Mouse (Mus musculus) limb, embryonic 15.5 days (tissue): ENCODE measurements at regions not wholly inside any gene's neighbourhood (a gene's known extent, or its start where the extent isn't known, plus 50 kb on each side); places are given as distances from the start of the nearest gene placed in this dataset.

Experiments
- ATAC-seq: fragments of 200-750 bp; cut with Nextera tagmentation; 2 replicates; pipeline ENCODE4 v1.8.0; 2017; ENCODE audit warnings: low read depth, moderate TSS enrichment; ENCODE audit not compliant: insufficient number of reproducible peaks, low FRiP score, low TSS enrichment
- H3K27ac ChIP-seq: fragments of 300-500 bp; sonication (generic); 2 replicates; pipeline ENCODE4 v1.5.1; 2015; ENCODE audit warnings: moderate library complexity, mild to moderate bottlenecking, inconsistent platforms
- H3K27me3 ChIP-seq: fragments of 300-500 bp; sonication (generic); 2 replicates; pipeline ENCODE4 v1.6.1; 2015; ENCODE audit warnings: inconsistent platforms
- H3K36me3 ChIP-seq: fragments of 300-500 bp; sonication (generic); 2 replicates; pipeline ENCODE4 v1.6.1; 2015; ENCODE audit warnings: inconsistent platforms
- H3K4me1 ChIP-seq: fragments of 300-500 bp; sonication (generic); 2 replicates; pipeline ENCODE4 v1.6.1; 2015; ENCODE audit warnings: inconsistent platforms
- H3K4me2 ChIP-seq: fragments of 300-500 bp; sonication (generic); 2 replicates; pipeline ENCODE4 v1.6.1; 2015; ENCODE audit warnings: mild to moderate bottlenecking, inconsistent platforms
- H3K4me3 ChIP-seq: fragments of 300-500 bp; sonication (generic); 2 replicates; pipeline ENCODE4 v1.5.1; 2015; ENCODE audit warnings: mild to moderate bottlenecking, inconsistent platforms
- H3K9ac ChIP-seq: fragments of 300-500 bp; sonication (generic); 2 replicates; pipeline ENCODE4 v1.6.1; 2015; ENCODE audit warnings: inconsistent platforms
- H3K9me3 ChIP-seq: fragments of 300-500 bp; sonication (generic); 2 replicates; pipeline ENCODE4 v1.6.1; 2016; ENCODE audit warnings: inconsistent platforms
- WGBS: fragments of 180-500 bp; shearing (Covaris S2); methylation state at CpG from one replicate; pipeline ENCODE4 v1.1.7; 2015; 5-methylcytosine and 5-hydroxymethylcytosine counted together

GRCm38 (mm10) chr9:69673463-69674105, 87.2 kb downstream of the Foxb1 start:
- Histone ChIP-seq H3K4me3 (no peak overlapping the region), H3K9ac (no peak overlapping the region), H3K27me3 (peaks cover 46% of the 10 kb centered on the region), H3K4me1 (peaks cover 18% of the 10 kb centered on the region), H3K27ac (no peak overlapping the region), H3K36me3 (no peaks in the 10 kb centered on the region), H3K4me2 (no peak overlapping the region), H3K9me3 (no peaks in the 10 kb centered on the region)
- WGBS: 57% methylated on average over 10 of the region's 10 CpGs
- no peak for ATAC-seq

GRCm38 (mm10) chr9:69672657-69673462, 87.9 kb downstream of the Foxb1 start:
- peaks cover 18% of the 10 kb centered on the region for H3K4me1 ChIP-seq
- H3K4me3 ChIP-seq: no peak overlapping the region
- H3K9me3 ChIP-seq: no peaks in the 10 kb centered on the region
- no peak overlapping the region for H3K27ac ChIP-seq
- ATAC-seq: no peak
- no peak overlapping the region for H3K9ac ChIP-seq
- H3K27me3 ChIP-seq: peaks cover 53% of the 10 kb centered on the region
- H3K4me2 ChIP-seq: no peak overlapping the region
- H3K36me3 ChIP-seq: no peaks in the 10 kb centered on the region
- WGBS: 73% methylated on average over 13 of the region's 13 CpGs

- WGBS: under 1% methylated on average over 18 of the region's 18 CpGs
- Histone ChIP-seq H3K36me3 (no peaks in the 10 kb centered on the region), H3K27ac (no peak overlapping the region), H3K9ac (no peak overlapping the region), H3K4me3 (peak overlapping the region; percentile 17), H3K4me1 (peaks cover 18% of the 10 kb centered on the region), H3K9me3 (no peaks in the 10 kb centered on the region), H3K4me2 (peak overlapping the region; percentile 33), H3K27me3 (peaks cover 63% of the 10 kb centered on the region)
- ATAC-seq: no peak
Observed at GRCm38 (mm10) chr9:69671199-69671598, 89.5 kb downstream of the Foxb1 start.

GRCm38 (mm10) chr9:69670551-69671044, 90.1 kb downstream of the Foxb1 start:
- Histone ChIP-seq H3K9ac (no peak overlapping the region), H3K4me2 (peak overlapping the region; percentile 33), H3K9me3 (no peaks in the 10 kb centered on the region), H3K4me3 (peak overlapping the region; percentile 17), H3K27ac (no peak overlapping the region), H3K4me1 (peaks cover 18% of the 10 kb centered on the region), H3K27me3 (peaks cover 59% of the 10 kb centered on the region), H3K36me3 (no peaks in the 10 kb centered on the region)
- ATAC-seq: no peak
- WGBS: 1% methylated on average over 17 of the region's 17 CpGs

GRCm38 (mm10) chr9:69669611-69670550, 90.9 kb downstream of the Foxb1 start:
- WGBS: 2% methylated on average over 25 of the region's 25 CpGs
- no peak overlapping the region for H3K27ac ChIP-seq
- H3K4me2 ChIP-seq: peak overlapping the region; percentile 33
- no peak for ATAC-seq
- H3K9me3 ChIP-seq: no peaks in the 10 kb centered on the region
- H3K4me1 ChIP-seq: peaks cover 18% of the 10 kb centered on the region
- peak overlapping the region; percentile 17 for H3K4me3 ChIP-seq
- peaks cover 59% of the 10 kb centered on the region for H3K27me3 ChIP-seq
- no peaks in the 10 kb centered on the region for H3K36me3 ChIP-seq
- H3K9ac ChIP-seq: no peak overlapping the region

- 18% methylated on average over 9 of the region's 9 CpGs for WGBS
- Histone ChIP-seq H3K27ac (no peak overlapping the region), H3K9me3 (no peaks in the 10 kb centered on the region), H3K27me3 (peaks cover 53% of the 10 kb centered on the region), H3K9ac (no peak overlapping the region), H3K4me2 (no peak overlapping the region), H3K4me1 (peaks cover 18% of the 10 kb centered on the region), H3K36me3 (no peaks in the 10 kb centered on the region), H3K4me3 (no peak overlapping the region)
- ATAC-seq: no peak
Observed at GRCm38 (mm10) chr9:69668475-69669090, 92.2 kb downstream of the Foxb1 start.

GRCm38 (mm10) chr9:69667064-69667533, 93.6 kb downstream of the Foxb1 start:
- WGBS: 61% methylated on average over 7 of the region's 7 CpGs
- no peak for ATAC-seq
- no peaks in the 10 kb centered on the region for H3K36me3 ChIP-seq

GRCm38 (mm10) chr9:69664201-69664600, 96.5 kb downstream of the Foxb1 start:
- Histone ChIP-seq H3K4me3 (no peak overlapping the region), H3K27me3 (peaks cover 23% of the 10 kb centered on the region), H3K4me2 (no peak overlapping the region), H3K4me1 (no peaks in the 10 kb centered on the region), H3K9me3 (no peaks in the 10 kb centered on the region), H3K36me3 (no peaks in the 10 kb centered on the region), H3K27ac (no peak overlapping the region), H3K9ac (no peak overlapping the region)
- no peak for ATAC-seq
- 75% methylated on average over 3 of the region's 3 CpGs for WGBS

More at GRCm38 (mm10) chr9:69667064-69667533, 93.6 kb downstream of the Foxb1 start:
- Histone ChIP-seq H3K27me3 (peaks cover 44% of the 10 kb centered on the region), H3K4me2 (no peak overlapping the region), H3K27ac (no peak overlapping the region), H3K4me3 (no peak overlapping the region), H3K9ac (no peak overlapping the region), H3K9me3 (no peaks in the 10 kb centered on the region), H3K4me1 (peaks cover 18% of the 10 kb centered on the region)

- ATAC-seq: no peak
- Histone ChIP-seq H3K4me3 (no peak overlapping the region), H3K4me1 (no peaks in the 10 kb centered on the region), H3K27me3 (peaks cover 6% of the 10 kb centered on the region; the same call in 1 of the 2 replicates), H3K36me3 (no peaks in the 10 kb centered on the region), H3K27ac (no peak overlapping the region), H3K4me2 (no peak overlapping the region), H3K9me3 (no peaks in the 10 kb centered on the region), H3K9ac (no peak overlapping the region)
- 40% methylated on average over 5 of the region's 5 CpGs for WGBS
Observed at GRCm38 (mm10) chr9:69662394-69662793, 98.3 kb downstream of the Foxb1 start.

- Histone ChIP-seq H3K27ac (no peak overlapping the region), H3K36me3 (no peaks in the 10 kb centered on the region), H3K4me2 (no peak overlapping the region), H3K4me1 (no peaks in the 10 kb centered on the region), H3K9ac (no peak overlapping the region), H3K9me3 (no peaks in the 10 kb centered on the region), H3K27me3 (no peaks in the 10 kb centered on the region), H3K4me3 (no peak overlapping the region)
- 84% methylated on average over 4 of the region's 4 CpGs for WGBS
- no peak for ATAC-seq
Observed at GRCm38 (mm10) chr9:69658276-69658675, 102.5 kb downstream of the Foxb1 start.

GRCm38 (mm10) chr9:69656053-69656452, 104.7 kb downstream of the Foxb1 start:
- no peaks in the 10 kb centered on the region for H3K9me3 ChIP-seq
- H3K4me3 ChIP-seq: no peak overlapping the region
- no peaks in the 10 kb centered on the region for H3K27me3 ChIP-seq
- 62% methylated on average over 6 of the region's 6 CpGs for WGBS
- H3K27ac ChIP-seq: no peak overlapping the region
- H3K4me2 ChIP-seq: no peak overlapping the region
- H3K4me1 ChIP-seq: no peaks in the 10 kb centered on the region
- no peak overlapping the region for H3K9ac ChIP-seq
- H3K36me3 ChIP-seq: no peaks in the 10 kb centered on the region
- ATAC-seq: no peak
